Mouse (Mus musculus): ENCODE measurements around the gene Cadm1.

Gene Cadm1

GRCm38 (mm10) chr9:47860994-47861393 lies 331.0 kb downstream of the Cadm1 start:
- no peak for DNase-seq (ENCODE audit: low read depth, low spot score)

- DNase-seq (ENCODE audit: low read depth, low spot score) = no peak
Measured at GRCm38 (mm10) chr9:47861783-47862182, 331.8 kb downstream of the Cadm1 start.

DNA sequence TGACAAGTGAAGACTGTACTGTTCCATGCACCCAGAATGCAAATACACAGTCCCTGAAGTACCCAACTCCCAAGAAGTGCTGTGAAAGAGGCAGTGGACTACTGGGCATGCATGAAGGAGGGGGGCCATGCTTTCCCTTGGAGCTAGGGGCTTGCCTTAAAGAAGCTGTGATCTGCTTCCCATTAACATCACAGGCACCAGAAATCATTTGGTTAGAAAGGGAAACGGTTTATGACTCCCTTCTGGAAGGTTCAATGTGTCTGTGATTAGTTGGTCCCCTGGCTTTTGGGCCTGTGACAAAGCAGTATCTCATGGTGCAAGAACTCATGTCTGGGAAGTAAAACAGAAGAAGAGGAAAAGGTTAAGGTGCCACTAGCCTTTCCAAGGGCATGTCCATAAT lies 336.0 kb downstream of the Cadm1 start:
- DNase-seq (ENCODE audit: low read depth, low spot score) = no peak

GRCm38 (mm10) chr9:47867474-47867873 lies 337.5 kb downstream of the Cadm1 start:
- DNase-seq (ENCODE audit: low read depth, low spot score) = no peak

- DNase-seq (ENCODE audit: low read depth, low spot score) = no peak
Measured at GRCm38 (mm10) chr9:47869661-47870060, 339.7 kb downstream of the Cadm1 start.

- no peak for DNase-seq (ENCODE audit: low read depth, low spot score)
Measured at GRCm38 (mm10) chr9:47876557-47877206, 346.7 kb downstream of the Cadm1 start.

- no peak for DNase-seq (ENCODE audit: low read depth, low spot score)
Measured at GRCm38 (mm10) chr9:47880171-47880570, 350.2 kb downstream of the Cadm1 start.

DNA sequence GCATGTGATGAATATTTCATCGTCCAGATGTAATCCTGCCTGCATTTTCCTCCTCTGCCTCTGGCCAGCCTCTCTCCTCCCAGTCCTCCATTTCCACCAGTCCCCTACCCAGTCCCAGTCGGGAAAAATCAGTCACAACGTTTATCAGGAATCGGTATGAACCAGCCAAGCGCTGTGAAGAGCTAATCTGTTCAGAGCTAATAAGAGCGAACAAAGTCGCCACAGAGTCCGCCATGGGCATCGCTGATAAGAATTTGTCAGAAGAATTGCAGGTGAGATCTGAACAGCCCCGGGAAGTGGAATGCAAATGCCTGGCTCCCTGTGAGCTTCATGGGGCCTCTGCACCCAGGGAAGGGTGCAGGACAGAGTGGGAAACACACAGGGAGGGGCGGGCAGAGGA lies 352.4 kb downstream of the Cadm1 start:
- no peak for DNase-seq (ENCODE audit: low read depth, low spot score)

DNA sequence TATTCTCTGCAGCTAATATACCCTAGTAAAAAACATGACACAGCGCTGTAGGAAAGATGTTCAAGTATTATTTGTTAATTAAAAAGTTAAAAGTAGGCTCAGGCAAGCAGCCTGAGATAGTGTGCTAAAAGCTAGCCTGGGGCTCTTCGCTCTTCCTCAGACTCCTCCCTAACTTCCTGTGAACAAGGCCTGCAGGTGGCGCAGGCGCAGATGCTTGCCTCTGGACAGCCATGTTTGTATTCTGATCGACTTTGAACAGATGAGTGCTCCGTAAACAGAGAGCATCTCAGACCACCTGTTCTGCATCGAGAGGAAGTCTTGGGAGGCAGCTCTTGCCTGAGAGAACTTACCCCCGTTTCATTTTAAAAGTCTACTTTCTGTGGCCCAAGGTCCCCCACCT lies 361.7 kb downstream of the Cadm1 start:
- peak; percentile 61 for DNase-seq (ENCODE audit: low read depth, low spot score)

- no peak for DNase-seq (ENCODE audit: low read depth, low spot score)
Measured at GRCm38 (mm10) chr9:47892995-47893394, 363.0 kb downstream of the Cadm1 start.

DNA sequence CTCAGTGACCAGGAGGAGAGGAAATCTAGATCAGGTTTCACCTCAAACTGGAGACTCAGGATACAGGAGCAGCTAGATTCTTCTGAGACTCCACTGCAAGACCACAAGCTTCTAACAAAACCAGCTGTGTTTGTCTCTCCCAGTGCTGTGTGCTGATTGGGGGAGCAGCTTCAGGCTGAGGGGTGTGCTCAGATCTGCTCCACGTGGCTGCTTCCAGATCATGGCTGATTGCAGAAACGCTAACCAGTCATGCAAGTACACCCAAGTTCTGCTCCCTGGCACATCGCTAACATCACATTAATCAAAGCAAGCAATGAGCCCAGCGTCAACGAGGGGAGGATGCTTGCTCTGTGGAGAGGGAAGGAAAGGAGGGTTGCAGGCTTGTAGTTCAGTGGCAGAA lies 364.1 kb downstream of the Cadm1 start:
- no peak for DNase-seq (ENCODE audit: low read depth, low spot score)

DNA sequence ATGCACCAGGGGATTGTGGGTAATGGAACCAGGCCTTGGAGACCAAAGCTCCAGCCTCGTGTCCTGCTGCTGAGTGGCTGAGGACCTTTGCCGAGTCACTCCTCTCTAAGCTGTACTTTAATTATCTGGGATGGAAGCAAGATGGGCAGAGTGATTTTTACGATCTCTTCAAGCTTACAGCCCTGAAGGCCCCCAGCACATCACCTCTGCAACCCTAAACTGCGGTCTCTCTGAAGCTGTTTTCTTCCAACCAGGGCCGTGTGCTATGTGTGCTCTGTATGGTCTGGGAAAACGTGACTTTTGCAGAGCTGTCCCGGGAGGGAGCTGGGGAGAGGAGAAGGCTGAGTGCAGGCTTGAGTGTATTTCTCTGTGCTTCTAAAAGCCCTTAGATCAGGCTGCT lies 364.7 kb downstream of the Cadm1 start:
- no peak for DNase-seq (ENCODE audit: low read depth, low spot score)

GRCm38 (mm10) chr9:47895121-47895520 lies 365.1 kb downstream of the Cadm1 start:
- DNase-seq (ENCODE audit: low read depth, low spot score) = no peak

DNA sequence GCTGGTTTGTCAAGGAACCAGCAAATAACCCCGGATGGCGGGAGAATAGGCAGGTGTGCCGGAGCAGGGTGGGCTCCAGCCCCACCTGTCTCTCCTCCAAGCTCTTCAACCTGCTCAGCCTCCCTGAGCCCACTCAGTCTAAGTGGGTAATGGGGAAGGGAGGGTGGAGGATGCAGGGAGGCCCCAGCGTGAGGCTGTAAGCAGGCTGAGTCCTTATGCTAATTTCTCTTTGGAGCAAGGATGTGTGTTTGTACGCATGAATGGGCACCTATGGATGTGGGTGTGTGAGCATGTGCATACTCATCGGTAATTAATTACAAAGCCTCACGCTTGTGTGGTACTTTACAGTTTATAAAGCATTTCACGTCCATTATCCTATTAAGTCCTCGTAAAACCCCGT lies 370.8 kb downstream of the Cadm1 start:
- DNase-seq (ENCODE audit: low read depth, low spot score) = no peak

DNA sequence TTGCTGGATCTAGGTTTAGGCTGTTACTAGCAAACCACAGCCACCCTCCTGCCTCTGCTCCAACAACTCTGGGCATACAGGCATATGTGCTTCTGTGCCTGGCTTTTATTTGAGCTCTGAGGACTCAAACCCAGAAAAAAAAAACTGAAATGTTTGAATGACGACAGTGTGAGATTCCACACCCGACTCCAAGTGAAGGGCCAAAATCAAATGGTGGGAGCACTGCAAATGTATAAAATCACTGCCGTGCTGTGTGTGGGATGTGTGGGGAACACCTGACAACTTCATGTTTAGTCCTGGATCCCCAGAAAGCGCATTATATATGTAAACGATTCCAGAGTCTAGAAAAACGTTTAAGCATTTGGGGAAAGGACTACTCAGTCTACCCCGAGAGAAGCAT lies 373.7 kb downstream of the Cadm1 start:
- DNase-seq (ENCODE audit: low read depth, low spot score) = no peak

DNA sequence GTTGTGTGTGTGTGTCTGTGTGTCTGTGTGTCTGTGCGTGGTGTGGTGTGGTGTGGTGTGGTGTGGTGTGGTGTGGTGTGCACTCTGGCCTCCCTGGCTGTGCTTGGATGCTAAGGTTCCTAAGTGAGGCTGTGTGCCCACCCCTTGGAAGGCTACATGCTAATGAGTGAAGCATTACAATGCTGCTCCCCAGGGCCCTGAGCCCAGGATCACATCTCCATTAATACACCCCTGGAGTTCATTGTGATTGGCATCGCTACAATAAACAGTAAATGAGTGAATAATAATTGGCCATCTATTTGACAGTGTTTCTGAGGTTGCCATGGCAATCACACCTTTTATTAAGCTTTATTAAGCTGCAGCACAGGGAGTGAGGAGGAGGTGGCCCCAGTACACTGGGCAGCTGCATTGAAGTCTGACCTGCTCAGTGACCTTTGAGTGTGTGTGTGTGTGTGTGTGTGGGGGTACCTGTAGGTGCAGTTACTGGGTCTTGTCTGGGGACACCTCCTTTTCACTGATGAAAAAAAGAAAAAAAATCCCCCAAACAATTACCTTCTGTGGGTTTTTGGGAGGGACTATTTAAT lies 374.5 kb downstream of the Cadm1 start:
- peak; percentile 35 for DNase-seq (ENCODE audit: low read depth, low spot score)

- DNase-seq (ENCODE audit: low read depth, low spot score) = no peak
Measured at GRCm38 (mm10) chr9:47906521-47906920, 376.5 kb downstream of the Cadm1 start.
